Mouse (Mus musculus) T-cell, adult 2 months (primary cell): ENCODE results near the gene Dnm2.

Source experiments
- DNase-seq: peaks from one replicate; pipeline ENCODE4 v3.0.0; 2022; ENCODE audit warnings: low spot score

Dnm2 gene

DNA sequence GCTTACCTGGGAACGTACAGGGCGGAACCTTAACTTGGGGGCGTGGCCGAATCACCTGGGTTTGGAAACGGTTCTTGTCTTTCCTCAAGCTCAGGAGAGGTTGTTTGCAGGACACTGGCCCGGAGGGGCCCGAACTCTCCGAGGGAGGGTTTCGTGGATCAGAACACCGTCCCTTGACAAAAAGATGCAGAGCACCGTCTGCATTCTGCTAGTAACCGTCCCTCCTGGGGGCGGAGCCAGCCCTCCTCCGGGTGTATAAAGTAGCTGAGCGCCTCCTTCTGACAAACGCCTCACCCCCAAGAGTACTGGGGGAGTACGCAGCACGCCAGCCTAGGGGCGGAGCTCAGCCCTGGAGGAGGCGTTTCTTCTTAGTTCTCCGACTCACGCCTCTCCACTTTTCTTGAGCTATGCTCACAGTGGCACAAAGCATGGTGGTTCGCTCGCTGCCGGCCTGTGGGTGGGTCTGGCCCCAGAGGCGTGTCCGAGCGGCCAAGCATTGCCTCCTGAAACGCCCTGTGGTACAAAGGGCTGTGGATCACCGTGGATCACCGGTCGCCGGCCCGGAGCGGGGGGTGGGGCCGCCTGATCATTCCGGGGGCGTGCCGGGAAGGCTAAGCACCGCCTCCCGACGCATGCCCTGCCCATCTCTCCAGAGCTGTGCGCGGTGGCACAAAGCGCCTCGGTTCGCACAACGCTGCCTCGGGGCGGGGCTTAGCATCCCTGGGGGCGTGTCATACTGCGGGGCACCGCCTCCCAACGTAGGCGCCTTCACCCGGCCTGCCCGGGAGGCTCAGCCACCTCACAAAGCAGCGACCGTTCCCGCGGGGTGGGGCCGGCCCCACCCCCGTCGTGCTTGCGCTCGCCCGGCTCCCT is 121.4 kb downstream of the Dnm2 start:
- peak; percentile 99 for DNase-seq

DNA sequence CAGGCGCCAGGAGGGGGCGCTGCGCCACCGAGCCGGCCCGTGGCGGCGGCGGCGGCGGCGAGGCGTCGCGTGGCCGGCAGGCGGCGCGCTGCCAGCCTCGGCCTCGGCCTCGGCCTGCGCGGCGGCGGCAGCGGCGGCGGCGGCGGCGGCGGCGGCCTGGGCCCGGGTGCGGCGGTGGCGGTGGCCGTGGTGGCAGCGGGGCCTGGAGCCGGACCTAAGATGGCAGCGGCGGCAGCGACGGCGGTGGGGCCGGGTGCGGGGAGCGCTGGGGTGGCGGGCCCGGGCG is 122.0 kb downstream of the Dnm2 start, which contains the start of gene Carm1:
Gene Carm1, plus strand, starts transcription at position 106 of the 286 bp plus-strand sequence.
- no peak for DNase-seq

DNA sequence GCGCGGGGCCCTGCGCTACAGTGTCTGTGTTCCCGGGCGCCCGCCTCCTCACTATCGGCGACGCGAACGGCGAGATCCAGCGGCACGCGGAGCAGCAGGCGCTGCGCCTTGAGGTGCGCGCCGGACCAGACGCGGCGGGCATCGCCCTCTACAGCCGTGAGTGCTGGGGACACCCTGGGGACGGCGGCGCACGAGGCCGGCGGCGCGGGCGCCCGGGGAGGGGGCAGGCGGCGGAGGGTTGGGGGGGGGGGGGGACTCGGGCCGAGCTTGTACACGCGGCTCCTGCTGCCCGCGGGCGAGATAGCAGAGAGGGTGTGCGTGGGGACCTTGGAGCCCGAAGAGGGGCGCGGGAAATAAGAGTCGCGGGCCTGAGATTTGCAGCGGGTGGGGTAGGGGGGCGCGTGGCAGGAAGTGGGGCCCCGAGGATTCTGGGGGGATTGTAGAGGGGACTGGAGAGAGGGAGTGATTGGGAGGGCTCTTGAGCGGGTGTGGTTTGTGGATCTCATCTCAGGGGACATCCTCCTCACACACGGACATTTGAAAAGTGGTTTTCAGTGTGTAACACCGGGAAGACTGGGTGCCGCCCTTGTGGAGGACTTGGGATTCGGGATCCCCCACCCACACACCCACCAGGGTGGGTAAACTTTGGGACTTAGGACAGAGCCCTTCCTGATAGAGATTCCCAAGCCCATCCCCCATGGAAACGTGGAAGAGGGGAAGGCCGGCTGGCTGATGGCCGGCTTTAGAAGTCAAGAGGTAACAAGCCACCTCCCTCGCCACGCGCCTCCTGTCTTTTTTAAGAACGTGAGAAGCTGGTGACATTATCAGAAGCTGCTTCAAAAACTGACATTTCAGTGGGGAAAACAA is 122.6 kb downstream of the Dnm2 start:
- DNase-seq: peak; percentile 22

DNA sequence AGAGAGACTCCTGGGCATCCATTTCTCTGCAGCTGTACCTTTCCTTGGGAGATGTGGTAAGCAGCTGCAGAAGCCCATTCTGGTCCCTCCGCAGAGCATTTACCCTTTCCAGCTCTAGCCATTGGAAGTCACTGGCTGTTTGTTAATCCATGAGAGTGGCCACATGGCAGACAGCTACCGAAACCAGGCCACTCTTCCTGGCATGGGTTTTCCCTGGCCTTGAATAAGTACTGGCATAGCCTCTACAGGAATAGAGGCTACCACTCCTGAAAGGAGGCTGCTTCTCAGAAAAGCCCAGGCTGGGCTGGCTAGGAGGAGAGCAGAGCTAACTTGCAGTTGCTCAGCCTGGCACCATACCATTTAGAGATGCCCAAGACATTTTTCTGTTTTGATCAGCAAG is 126.3 kb downstream of the Dnm2 start:
- DNase-seq: no peak

DNA sequence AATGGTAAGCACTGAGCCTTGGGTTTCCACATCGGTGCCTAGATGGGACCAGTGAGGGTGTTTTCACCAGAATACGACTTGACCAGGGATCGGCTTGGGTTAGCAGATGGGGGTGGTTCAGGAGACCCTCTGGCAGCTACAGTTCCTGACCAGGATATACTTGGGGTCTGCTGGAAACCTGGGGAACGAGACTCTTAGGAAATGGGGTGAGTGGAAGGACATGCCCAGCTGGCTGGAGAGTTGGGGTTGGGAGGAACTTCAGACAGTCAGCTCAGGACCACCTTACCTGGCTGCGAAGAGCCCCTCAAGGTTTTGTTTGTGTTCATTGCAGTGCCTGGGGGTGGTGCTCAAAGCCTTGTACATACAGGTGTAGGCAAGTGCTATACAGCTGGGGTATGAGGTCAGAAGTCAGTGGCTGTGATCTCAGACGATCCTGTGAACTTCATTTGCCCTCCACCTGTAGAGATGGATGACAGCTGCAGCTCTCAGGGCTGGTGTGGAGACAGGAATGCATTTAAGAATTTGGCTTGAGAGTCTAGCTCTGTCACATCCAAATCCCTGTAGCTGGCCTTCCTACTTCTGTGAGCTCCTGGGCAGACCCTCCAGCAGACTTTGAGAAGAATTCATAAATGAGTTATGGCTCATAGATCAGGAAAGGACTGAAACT is 129.0 kb downstream of the Dnm2 start:
- no peak for DNase-seq

DNA sequence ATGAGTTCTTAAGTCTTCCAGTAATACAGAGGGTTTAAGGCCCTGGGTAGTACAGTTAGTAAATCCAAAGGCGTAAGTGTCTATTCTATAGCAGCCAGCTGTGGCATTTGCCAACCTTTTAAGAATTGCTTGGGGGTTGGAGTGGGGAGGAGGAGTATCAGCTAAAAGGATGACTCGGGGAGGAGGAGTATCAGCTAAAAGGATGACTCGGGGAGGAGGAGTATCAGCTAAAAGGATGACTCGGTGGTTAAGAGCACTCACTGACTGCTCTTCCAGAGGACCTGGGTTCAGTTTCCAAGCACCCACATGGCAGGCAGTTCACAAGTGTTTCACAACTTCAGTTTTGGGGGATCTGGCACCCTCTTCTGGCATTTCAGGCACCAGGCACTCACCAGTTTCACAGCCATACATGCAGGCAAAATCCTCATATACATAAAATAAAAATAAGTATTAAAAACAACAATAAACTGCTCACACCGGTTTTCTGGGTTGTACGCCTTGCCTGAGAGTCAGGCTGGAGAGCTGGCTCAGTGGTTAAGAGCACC is 130.6 kb downstream of the Dnm2 start:
- no peak for DNase-seq

DNA sequence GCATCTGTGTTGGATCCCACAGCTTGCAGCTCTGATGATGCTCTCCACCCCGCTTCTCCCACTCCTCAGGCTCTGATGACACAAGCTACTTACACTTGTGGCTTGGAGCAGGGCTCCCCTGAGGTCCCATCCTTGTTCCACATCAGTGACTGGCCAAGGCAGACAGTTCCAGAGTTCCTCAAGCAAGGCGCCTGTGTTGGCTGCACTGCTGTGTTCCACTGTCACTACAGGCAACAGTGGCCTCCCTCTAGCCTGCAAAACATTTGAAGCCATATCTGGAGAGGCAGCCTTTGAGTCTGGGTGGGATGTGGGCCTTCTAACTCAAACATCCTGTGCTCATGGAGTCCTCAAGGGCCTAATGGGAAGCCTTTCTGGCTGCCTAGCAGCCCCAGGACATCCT is 132.3 kb downstream of the Dnm2 start:
- DNase-seq: no peak
